Mouse (Mus musculus) C2C12 (cell line): ENCODE data around the gene Mllt6. TPM values are rescaled to one million over a fixed set of nuclear protein-coding genes. Genes with fewer than 3 reads are reported as not detected.

Experiments
- H3K27me3 ChIP-seq: one replicate; pipeline ENCODE4 v1.6.1; 2011; ENCODE audit not compliant: control insufficient read depth, insufficient read depth, insufficient read length
- H3K36me3 ChIP-seq: one replicate; pipeline ENCODE4 v1.6.1; 2011; ENCODE audit not compliant: control insufficient read depth, insufficient read depth
- H3K4me3 ChIP-seq: one replicate; pipeline ENCODE4 v1.5.1; 2011; ENCODE audit warnings: mild to moderate bottlenecking, control low read depth; ENCODE audit not compliant: poor library complexity, insufficient read depth, severe bottlenecking
- H3K79me2 ChIP-seq: one replicate; pipeline ENCODE4 v1.6.1; 2011; ENCODE audit not compliant: control insufficient read depth, insufficient read depth
- H3K79me3 ChIP-seq: one replicate; pipeline ENCODE4 v1.6.1; 2011; ENCODE audit warnings: low read depth, control low read depth
- H3ac ChIP-seq: one replicate; pipeline ENCODE3; 2011; ENCODE audit warnings: low read depth; ENCODE audit not compliant: control insufficient read depth, insufficient read length
- CEBPB ChIP-seq: IDR thresholded peaks from one replicate; pipeline ENCODE4 v1.6.1; 2011; ENCODE audit warnings: low read depth, mild to moderate bottlenecking, control low read depth, moderate library complexity
- CTCF ChIP-seq: IDR thresholded peaks from one replicate; pipeline ENCODE4 v1.5.1; 2011; ENCODE audit not compliant: control insufficient read depth, insufficient read depth, insufficient read length
- FOSL1 ChIP-seq: IDR thresholded peaks from one replicate; pipeline ENCODE4 v1.8.0; 2011; ENCODE audit warnings: mild to moderate bottlenecking, low read length; ENCODE audit not compliant: poor library complexity, insufficient read depth, severe bottlenecking
- MAX ChIP-seq: IDR thresholded peaks from one replicate; pipeline ENCODE4 v1.6.1; 2011; ENCODE audit warnings: mild to moderate bottlenecking, control low read depth
- MYOD1 ChIP-seq: IDR thresholded peaks from one replicate; pipeline ENCODE4 v1.6.1; 2011; ENCODE audit warnings: low read depth; ENCODE audit not compliant: control insufficient read depth, insufficient read length
- MYOG ChIP-seq: IDR thresholded peaks from one replicate; pipeline ENCODE4 v1.6.1; 2011; ENCODE audit not compliant: control insufficient read depth, insufficient read length; ENCODE audit errors: extremely low read depth
- USF1 ChIP-seq: IDR thresholded peaks from one replicate; pipeline ENCODE4 v1.6.1; 2011; ENCODE audit warnings: low read depth, mild to moderate bottlenecking, control low read depth, moderate library complexity
- polyA plus RNA-seq: library from polyadenylated mRNA; unstranded; fragments of >200 nt; fragmentation: generic; extraction: Trizol; gene quantifications from one replicate; pipeline ENCODE4 v1.2.1, GENCODE M21; 2012; ENCODE audit warnings: missing spikeins

The Mllt6 gene
- polyA plus RNA-seq, 1 experiment = 12.5 TPM

DNA sequence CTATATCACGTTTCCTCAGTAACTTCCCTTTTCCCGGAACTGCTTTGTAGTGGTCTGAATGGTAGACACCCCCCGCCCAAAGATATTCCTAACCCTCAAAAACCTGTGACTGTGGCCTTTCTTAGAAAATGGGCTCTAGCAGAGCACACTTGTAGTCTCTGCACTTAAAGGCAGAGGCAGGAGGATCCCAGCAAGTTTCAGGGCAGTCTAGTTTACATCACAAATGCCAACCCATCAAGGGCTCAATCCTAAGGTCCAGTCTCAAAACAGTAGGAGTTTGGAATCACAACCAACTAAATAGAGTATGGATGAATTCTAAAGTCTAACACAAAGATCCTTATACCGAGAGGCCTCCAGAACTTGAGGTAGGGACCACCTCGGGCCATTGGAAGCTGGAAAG is 37.7 kb upstream of the Mllt6 start:
- H3K4me3 ChIP-seq = no peak overlapping the region
- no peak overlapping the region for H3ac ChIP-seq
- no peaks in the 10 kb centered on the region for H3K79me3 ChIP-seq
- H3K36me3 ChIP-seq = no peaks in the 10 kb centered on the region
- no peaks in the 10 kb centered on the region for H3K79me2 ChIP-seq
- peaks cover 4% of the 10 kb centered on the region for H3K27me3 ChIP-seq
- TF ChIP-seq CTCF (no peak), MAX (no peak), MYOG (no peak), USF1 (no peak)

DNA sequence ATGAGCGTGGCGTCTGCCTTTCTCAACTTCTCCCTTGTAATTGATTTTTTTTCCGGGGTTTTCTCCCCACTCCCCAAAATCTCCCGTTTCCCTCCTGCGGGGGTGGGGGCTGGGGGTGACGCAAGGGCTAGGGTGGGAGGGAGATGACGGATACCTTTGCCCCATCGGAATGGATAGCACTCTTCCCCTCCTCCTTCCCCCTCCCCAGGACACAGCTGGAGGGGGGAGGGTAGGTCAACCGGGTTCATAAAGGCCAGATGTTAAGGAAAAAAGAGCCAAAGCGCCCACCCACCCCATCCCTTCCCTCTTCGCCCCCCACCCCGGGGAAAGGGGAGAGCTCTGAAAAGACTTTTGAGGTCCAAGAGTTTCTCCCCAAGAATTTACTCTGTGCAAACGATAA is 36.8 kb upstream of the Mllt6 start:
- Histone ChIP-seq H3K27me3 (peaks cover 4% of the 10 kb centered on the region), H3K79me3 (no peaks in the 10 kb centered on the region), H3K4me3 (no peak overlapping the region), H3K36me3 (no peaks in the 10 kb centered on the region), H3K79me2 (no peaks in the 10 kb centered on the region), H3ac (no peak overlapping the region)
- TF ChIP-seq USF1 = no peak
- TF ChIP-seq CTCF = no peak
- no peak for TF ChIP-seq MYOG
- TF ChIP-seq CEBPB = no peak
- no peak for TF ChIP-seq FOSL1
- no peak for TF ChIP-seq MYOD1
- no peak for TF ChIP-seq MAX

DNA sequence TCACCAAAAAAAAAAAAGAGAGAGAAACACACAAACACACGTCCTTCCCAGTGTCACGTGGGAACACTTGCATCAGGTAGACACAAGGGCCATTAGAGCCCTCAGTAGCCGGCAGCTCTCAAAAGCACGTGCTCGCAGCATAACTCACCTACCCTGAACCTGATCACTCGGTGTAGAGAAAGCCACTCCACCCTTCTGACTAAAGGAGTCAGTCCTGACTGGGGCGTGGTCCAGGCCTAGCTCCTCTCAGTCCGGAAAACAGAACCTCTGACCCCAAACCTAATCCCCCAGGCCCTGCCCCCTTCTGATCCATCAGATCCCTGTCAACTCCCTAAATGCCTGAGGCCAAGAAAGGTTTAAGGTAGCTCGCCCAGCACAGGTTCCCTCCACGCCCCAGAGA is 36.4 kb upstream of the Mllt6 start:
- Histone ChIP-seq H3K79me2 (no peaks in the 10 kb centered on the region), H3K27me3 (peaks cover 4% of the 10 kb centered on the region), H3K79me3 (no peaks in the 10 kb centered on the region), H3ac (no peak overlapping the region), H3K4me3 (no peak overlapping the region), H3K36me3 (no peaks in the 10 kb centered on the region)
- TF ChIP-seq MYOG = no peak
- TF ChIP-seq MAX = peak; percentile 29

DNA sequence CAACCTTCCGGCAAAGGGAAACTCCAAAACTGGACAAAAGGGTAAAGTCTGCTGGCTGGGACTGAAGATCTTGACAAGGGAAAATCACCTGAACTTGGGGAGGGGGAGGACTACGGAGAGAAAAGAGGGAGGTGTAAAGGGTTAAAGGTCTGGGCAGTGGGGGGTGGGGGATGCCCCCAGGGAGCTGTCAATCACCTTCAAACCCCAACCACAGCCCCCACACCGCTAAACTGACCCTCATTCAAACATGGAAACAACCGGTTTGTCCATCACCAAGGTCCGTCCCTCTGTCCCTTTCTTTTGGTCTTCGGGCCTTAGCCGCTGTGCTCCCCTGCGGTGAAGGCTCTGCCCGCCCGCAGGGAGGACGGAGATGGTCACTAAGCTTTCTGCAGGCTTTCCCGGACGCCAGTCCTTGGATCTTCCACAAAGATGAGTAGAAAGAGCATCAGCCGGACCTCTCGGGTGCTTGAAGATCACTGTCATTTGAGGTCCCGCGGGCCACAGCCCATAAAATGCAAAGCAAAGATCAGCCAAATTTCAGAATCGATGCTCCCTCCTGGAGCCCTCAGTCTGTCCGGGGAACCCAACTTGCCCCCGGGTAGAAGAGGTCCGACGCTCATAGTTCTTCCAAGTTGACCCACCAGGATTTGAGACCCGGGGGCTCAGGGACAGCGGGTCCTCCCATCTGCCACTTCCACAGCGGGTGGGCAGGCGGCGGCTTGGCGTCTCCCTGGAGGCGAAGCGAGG is 35.5 kb upstream of the Mllt6 start:
- Histone ChIP-seq H3K79me3 (no peaks in the 10 kb centered on the region), H3K36me3 (no peaks in the 10 kb centered on the region), H3K27me3 (peaks cover 4% of the 10 kb centered on the region), H3K79me2 (no peaks in the 10 kb centered on the region), H3K4me3 (no peak overlapping the region), H3ac (no peak overlapping the region)
- TF ChIP-seq USF1 = no peak
- no peak for TF ChIP-seq MAX
- TF ChIP-seq MYOG = no peak
- no peak for TF ChIP-seq MYOD1
- no peak for TF ChIP-seq CEBPB
- no peak for TF ChIP-seq FOSL1
- TF ChIP-seq CTCF = no peak

DNA sequence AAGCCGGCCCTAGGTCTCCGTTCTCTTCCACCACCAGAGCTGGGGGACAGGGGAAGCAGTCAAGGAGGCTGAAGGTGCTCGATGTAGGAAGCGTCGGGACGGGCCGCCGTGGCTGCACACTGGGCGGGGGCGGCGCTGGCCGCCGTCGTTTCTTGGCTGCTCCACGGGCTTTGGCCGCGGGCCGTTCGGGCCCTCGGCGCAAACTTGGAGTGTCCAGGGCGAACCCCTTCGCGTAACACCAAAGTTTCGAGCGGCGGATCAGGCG is 35.0 kb upstream of the Mllt6 start:
- TF ChIP-seq MYOG = no peak
- no peak for TF ChIP-seq CTCF
- Histone ChIP-seq H3K4me3 (no peak overlapping the region), H3K79me2 (no peaks in the 10 kb centered on the region), H3K27me3 (peaks cover 4% of the 10 kb centered on the region), H3K79me3 (no peaks in the 10 kb centered on the region), H3ac (no peak overlapping the region), H3K36me3 (no peaks in the 10 kb centered on the region)

DNA sequence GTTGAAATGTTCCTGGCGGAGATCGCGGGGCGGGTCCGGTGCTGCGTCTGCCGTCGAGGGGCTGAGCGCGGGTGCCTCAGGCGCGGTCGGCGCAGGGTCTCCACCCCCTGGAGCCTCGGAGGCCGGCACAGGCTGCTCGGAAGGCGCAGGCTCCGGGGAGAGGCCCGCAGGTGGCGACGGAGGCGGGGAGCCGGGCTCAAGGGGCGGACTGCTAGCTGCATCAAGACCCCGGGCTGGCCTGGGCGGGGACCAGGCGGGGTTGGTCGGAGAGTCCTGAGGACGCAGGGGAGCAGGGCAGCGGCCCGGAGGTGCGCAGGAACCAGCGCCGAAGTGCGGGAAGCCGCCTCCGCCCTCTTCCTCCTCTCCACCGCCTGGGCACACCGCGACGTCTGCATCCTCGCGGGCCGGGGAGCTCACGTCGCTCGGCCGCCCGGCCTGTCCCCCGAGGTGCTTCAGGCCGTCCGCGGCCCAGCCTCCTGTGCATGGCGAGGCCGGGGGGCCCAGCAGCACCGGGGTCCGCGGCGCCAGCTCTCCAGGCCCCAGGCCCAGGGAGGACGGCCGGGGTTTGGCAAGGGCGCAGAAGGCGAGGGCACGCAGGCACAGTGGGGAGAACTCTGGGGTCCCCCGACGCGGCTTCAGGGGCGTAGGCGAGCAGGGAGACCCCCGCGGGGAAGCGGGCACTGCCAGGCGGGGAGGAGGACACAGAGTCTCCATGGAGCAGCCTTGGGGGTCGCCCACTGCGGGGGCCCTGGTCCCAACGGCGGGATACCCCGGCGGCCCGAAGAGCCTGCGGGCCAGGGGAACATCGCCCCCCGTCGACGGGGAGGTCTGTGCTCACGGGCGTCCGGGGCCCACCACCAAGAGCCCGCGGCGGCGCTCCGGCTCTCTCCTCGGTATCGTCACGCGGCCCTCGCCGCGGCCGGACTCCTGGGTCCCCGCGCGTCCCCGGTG is 34.4 kb upstream of the Mllt6 start:
- Histone ChIP-seq H3K27me3 (peaks cover 4% of the 10 kb centered on the region), H3K36me3 (no peaks in the 10 kb centered on the region), H3K79me2 (no peaks in the 10 kb centered on the region), H3K4me3 (peak overlapping the region; percentile 36), H3K79me3 (no peaks in the 10 kb centered on the region), H3ac (peak overlapping the region; percentile 64)
- TF ChIP-seq CTCF = no peak
- TF ChIP-seq MYOG = no peak
- no peak for TF ChIP-seq FOSL1
- TF ChIP-seq MYOD1 = no peak
- TF ChIP-seq CEBPB = no peak
- no peak for TF ChIP-seq MAX
- TF ChIP-seq USF1 = no peak
